Mouse (Mus musculus) forelimb bud, embryonic 11.5 days (tissue): ENCODE measurements around the gene Ccdc28a.

Experiments
- DNase-seq: peaks from one replicate; pipeline ENCODE4 v3.0.0-alpha.2; 2012; ENCODE audit warnings: low read depth, low spot score

Gene Ccdc28a

DNA sequence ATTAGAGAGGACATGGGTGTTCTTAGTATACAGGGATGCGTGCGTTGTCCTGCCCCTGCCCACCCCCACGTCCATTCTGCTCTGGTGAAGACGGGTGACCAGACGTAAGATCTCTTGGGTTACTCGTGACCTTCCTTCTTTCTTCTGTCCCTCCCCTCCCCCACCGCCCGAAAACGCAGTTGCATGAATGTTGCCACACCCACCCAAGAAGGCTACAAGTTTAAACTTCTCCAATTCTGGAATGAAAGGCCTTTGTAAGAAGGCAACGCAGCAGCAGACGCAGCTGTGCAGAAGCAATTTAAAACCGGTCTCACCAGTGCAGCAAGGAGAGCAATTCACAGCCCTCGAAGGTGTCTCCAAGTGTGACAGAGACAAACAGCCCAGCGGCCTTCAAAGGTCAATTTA, 40.1 kb downstream of the Ccdc28a start:
- DNase-seq, result peak; percentile 70

DNA sequence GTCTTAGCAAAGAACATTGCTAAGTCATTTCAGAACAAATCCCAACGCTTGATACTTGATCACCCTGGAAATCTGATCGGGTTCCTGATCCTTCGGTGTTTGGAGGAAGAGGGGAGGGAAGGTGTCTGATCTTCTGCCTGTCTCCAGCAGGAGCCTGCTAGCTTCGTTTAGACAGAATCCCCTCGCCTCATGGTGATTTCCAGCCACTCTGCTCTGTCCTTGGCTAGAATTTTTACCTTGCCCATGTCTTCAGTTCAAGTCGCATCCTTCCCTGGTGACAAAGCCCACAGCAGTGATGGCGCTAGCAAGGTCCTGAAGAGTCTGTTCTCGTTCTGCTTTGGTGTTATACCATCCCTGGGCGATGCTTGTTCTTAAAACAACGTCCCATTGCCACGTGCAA, 40.6 kb downstream of the Ccdc28a start:
- DNase-seq, result no peak

DNA sequence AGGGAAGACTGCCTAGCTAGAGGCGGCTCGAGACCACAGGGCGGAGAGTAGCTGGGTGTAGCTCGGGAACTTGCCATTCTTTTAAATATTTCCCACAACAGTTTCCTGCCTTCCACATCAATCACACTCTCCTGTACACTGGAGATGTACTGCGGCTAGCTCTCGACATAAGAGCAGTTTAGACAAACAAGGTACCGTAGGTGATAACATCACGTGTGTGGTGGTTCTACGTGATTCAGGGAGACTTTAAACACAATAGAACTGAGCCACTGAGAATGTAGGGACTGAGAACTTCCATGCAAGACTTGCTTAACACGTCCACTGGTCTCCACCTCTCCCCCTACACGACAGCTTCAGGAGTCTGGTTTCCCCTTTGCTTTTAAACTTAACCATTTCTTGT, 41.6 kb downstream of the Ccdc28a start:
- DNase-seq, result no peak

DNA sequence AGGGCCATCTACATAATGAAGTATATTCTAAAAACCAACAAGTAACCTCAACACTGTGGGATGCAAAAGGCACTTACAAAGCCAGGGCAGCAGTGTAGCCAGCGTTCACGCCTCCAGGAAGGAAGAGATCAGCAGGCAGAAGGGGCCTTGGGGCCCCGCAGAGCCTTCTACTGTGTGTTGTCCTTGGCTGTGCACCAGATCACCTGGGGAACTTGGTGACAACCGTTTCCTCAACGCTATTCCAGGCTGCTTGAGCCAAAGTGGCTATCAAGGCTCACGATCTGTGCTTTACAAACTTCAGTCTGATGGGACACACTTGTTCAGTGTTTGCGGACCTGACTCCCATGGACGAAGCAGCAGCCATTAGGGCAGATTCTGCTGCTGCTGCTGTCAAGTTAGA, 43.1 kb downstream of the Ccdc28a start:
- no peak for DNase-seq

GRCm38 (mm10) chr10:18189498-18189897, 45.3 kb downstream of the Ccdc28a start:
- DNase-seq, result no peak

DNA sequence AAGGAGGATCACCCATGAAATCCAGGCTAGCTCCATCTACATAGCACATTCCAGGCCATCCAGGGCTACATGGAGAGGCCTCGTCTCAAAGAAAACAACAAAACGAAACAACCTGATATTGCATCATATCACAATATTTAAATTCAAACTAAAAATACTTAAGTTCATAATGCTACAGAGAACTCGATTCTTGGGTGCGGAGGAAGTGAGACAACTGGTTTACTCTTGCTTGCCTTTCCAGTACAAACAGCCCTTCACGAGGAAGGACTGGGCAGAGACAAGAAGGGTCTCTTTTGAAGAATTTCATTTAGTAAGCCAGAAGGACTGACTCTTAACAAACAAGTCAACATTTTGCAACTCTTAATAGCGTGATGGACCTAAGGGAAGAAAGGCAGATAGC, 46.2 kb downstream of the Ccdc28a start:
- DNase-seq, result no peak

DNA sequence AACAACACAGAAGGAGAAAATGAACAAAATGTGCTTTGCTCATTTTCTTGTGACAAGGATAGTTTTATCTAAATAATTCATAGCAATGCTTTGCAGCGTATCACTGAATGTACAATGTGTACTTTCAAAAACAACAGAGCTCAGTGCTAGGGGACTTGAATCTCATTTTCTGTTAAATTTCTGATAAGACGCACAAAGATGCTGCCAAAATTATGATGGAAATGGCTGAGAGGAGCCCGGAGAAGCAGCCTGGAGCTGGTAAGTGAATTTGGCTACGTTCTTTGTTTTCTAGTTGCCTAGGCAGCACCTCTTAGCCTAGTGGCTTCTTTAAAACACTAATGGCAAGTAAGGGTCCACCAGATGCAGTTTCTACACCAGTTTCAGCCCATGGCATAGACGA, 52.6 kb downstream of the Ccdc28a start:
- DNase-seq, result no peak

- DNase-seq, result no peak
Observed at GRCm38 (mm10) chr10:18177304-18177703, 57.5 kb downstream of the Ccdc28a start.

DNA sequence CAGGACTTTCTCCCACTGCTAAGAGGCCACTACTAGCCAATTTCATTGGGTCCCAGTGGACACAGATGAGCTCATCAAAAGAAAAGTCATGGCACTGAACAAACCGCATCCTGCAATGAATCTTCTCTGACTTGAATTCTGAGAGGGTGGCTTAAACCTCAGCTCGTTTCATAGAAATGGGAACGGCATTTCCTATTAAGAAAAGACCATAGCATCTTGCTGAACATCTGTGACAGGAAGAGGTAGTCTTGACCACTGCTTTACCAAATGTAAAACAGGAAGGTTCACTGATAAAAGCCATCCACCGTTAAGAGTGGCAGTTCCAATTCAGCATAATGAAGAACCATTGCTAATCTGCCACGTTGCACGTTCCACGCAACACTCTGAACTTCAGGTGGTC, 58.1 kb downstream of the Ccdc28a start:
- no peak for DNase-seq

DNA sequence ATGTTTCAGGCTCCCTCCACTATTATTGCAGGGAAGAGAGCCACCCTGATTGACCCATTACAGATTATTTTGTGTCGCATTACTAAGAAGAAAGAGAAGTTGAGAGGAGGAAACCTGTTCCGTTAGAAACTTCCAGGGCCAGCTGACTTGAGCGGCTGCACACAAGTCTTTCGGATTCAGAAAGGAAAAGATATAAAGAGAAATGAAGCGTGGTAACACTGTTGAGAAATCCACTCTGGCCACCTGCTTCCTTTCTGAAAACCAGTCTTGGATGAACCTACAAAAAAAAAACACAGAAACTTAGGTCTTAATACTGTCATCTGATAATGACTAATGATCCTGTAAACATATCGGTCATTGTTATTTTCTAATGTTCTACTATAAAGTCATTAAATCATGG, 59.7 kb downstream of the Ccdc28a start:
- no peak for DNase-seq
